Mouse (Mus musculus) adrenal gland, postnatal 36 days (tissue): ENCODE results near the gene Smim11. TPM values are rescaled to one million over a fixed set of nuclear protein-coding genes. Genes with fewer than 3 reads are reported as not detected.

Experiments used
- DNase-seq, 2 experiments: peaks; one replicate each; pipeline ENCODE4 v3.0.0; 2021; ENCODE audit warnings: mixed read lengths in 1 of 2
- total RNA-seq, 2 experiments: library from RNA; stranded (reverse); gene quantifications; 2 replicates each; pipeline ENCODE4 v1.2.3; 2021

The Smim11 gene
- total RNA-seq, 2 experiments from 2014 or later: 56.5 to 61.6 TPM

DNA sequence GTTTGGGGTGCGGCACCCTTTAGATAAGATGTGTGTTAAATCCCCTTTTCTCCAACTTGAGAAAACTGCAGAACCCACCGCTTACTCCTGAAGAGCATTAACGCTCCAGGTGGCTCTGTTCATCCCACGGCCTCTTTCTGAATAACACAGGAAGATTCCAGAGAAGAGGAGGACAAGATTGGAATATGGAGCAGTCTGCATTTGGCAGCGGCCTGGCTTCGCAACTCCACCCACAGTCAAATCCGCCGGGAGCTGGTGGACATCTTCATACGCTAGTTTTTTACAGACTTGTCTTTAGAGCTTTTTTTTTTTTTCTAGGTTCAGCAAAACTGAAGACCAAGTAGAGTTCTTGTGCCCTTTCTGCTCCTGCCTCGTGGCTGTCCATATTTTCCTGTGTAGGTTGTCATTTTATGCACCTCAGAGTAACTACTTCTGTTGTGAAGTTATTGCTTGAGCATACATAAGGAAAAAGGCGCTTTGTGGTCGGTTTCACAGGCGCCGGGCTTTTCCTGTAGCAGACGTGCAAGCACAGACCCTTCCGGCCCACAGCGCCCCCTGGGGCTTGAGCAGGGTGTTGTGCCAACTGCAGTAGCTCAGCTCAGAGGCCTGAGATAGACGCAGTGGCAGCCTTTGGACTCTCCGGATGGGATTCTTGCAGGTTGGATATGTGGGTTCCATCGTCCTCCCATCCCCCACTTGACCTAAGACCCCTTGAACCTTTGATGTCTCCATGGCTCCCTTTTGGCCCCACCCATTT is 18.4 kb downstream of the Smim11 start:
- peak in 1 of 2 experiments; percentile 71 for DNase-seq

DNA sequence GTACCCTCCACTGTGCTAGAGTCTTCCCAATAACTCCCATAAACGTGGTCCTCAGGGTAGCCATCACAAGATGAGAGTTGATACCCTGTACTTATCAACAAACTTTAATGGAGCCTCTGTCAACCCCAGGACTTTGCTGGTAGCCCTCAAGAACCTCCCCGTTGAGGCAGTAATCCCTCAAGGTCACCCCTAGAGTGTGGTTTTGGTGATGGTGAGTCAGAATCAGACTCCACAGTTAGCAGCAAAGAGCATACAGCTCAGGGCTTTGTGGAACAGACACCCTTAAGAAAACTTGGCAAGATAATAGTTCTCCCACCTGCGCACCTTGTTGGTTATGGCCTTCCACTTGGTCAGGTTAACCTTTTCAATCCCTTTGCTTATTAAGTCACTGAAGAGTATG is 19.3 kb downstream of the Smim11 start:
- peak in 1 of 2 experiments; percentile 40 for DNase-seq

DNA sequence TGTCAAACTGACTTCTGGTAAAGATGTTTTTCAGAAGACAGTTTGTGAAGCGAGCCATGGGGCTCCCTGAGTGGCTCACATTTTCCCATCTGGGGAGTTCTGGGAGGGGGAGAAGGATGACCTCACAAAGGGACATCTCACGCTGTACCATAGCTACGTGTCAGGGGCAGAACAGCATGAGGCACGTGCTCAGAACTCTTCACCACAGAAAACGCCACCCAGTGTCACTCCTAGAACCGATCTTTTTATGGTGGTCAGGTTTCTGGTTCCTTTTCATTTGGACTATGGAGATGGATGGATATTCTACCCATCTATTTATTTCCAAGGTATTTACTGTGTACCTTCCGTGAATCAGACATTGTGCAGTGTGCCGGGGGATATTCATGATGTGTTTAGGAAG is 20.3 kb downstream of the Smim11 start, which contains the start of gene Fam243:
Fam243 (minus strand) TSS at position 101 of the 400 bp plus-strand sequence.
- no peak for DNase-seq

DNA sequence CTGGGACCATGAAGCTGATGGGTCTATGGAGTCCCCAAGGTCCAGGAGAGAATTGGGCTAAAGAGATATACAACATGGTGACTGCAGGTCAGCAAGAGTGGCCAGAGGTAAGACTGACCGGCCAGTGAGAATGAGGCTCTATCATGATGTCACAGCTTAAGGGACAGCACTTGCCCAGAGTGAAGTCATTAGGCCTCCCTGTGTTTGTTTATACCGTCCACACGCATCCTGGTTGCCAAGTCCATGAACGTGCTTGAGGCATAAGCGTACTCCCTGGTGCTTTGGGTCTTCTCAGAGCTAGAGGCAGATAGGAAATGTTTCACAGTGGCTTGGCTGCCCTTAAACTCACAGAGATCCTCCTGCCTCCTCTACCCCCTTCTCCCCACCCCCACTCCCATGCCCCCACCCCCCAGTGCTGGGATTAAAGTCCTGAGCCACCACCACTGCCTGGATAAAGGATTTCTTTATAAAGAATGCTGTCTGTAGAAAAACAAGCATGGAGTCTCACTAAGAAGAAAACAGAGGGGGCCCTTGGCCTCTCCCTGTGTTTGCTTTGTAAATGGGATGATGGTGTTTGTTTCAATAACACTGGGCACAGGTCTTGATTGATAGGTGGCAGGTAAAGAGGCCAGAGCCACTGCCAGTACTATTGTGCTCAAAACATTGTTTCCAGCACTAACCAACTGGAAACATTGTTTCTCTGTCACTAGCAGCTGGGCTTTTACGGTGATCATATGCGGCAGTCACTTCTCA is 23.4 kb downstream of the Smim11 start:
- no peak for DNase-seq

DNA sequence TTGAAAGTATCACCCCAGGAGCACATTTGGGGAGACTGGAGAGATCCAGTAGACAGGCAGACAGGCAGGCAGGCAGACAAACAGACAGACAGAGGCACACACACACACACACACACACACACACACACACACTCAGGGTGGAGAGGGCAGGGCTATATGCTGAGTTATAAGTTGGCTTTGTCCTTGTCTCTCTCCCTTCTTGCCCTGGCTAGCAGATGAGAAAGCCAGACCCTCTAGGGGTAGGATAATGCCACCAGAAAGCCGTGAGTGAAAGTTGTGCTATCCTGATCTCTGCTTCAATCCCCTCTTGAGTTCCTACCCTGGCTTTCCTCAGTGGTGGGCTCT is 23.9 kb downstream of the Smim11 start:
- DNase-seq: no peak

DNA sequence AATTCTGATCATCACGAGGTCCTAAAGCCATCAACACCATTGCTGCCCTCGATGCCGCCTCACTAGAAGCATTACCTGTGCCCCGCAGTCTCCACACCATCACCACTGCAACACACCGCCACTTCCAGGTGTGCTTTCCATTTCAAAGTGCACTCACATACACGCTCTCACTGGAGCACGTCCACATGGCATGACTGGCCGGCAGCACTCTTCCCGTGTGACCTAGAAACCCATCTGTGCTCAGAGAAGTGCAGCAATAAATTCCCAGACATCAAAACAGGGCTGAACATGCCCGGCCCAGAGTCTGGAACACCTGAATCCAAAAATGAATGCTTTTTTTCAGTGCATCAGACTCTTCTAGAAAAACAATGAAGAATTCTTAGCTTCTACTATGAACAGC is 26.8 kb downstream of the Smim11 start:
- no peak for DNase-seq

DNA sequence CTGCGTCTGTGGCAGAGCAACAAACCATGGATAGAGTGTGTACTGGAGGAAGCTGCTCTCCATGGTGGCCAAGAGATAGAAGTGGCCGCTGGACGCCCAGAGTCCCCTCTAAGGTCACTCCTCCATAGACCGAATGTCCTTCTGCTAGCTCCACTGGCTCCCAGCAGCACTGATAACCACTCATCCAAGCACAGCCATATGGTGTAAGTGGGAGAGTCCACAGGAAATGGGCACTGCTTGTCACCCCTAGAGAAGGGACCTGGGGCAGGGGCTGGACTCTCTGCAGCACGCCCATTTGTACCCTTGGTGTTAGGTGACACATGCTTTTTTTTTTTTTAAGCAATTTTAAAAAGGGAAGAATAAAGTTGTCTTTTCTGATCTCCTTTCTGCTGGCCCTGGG is 29.9 kb downstream of the Smim11 start:
- no peak for DNase-seq

DNA sequence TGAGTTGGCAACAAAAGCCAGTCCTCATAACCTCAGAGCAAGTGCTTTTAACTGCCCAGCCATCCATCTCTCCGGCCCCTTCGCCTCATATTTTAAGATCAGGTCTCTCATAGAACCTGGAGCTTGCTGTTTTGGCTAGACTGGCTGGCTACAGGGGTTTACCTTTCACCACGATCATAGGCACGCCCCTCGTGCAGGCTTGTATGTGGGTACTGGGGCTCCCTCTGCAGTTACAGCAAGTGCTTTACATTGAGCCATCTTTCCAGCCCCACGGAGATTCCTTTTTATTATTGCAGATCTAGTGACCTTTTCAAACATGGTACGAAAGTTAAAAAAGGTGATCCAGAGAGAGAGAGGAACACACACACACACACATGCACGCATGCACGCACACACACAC is 33.5 kb downstream of the Smim11 start:
- DNase-seq: no peak

DNA sequence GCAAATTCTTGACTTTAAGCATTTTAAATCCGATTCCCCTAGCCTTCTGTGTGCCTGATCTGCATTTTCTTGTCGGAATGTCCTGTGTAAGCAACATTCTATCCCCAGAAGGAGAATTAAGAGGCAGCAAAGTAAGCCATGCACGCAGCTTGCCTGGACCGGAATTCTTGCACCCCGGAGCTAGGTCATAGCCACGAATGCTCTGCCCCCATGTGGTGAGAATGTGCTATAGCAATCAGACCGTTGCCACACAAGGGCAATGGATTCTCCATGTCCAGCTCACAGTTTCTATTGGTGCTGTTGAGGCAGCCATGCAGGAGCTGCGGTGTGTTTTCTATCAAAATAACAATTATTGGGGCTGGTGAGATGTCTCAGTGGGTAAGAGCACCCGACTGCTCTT is 35.2 kb downstream of the Smim11 start:
- peak; percentile 81 to 82 for DNase-seq

DNA sequence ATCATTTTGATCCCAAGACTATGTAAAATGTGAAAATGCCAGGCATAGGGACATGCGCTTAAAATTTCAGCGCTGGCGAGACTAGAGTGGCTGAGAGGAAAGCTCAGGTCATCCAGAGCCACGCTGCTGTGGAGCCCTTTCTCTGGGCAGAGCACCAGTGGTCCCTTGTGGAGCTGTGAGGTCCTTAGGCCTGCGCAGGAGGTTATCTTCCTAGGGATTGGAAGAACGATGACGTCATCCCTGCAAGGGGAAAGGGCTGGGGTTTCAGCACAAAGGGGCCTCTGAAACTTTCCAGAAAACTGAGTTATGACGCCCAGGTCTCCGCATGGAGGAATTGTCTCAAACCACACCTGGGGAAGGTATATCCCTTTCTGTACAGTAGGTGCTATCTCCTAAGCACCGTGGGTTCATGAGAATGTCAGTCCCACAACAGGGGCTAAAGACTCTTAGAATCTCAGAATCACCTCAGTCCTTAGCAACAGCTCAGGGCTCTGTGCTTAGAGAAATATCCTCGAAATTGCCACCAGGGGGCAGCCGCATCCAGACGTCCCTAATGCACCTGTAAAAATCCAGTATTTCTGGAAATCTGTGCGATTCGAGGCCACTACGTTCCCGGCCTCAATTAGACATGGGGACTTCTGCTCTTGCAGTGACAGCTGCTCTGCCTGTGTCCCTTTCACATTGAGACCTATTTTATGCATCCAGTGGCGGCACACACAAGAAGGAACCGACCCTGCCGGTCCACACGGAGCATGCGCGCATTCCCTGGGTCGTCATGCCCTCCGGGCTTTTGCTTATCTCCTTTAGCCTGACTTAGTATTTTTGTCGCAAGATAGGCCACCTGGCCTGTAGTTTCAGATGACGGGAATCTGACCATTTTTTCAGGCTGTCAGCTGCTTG is 39.8 kb downstream of the Smim11 start:
- DNase-seq: peak; percentile 70 to 83

DNA sequence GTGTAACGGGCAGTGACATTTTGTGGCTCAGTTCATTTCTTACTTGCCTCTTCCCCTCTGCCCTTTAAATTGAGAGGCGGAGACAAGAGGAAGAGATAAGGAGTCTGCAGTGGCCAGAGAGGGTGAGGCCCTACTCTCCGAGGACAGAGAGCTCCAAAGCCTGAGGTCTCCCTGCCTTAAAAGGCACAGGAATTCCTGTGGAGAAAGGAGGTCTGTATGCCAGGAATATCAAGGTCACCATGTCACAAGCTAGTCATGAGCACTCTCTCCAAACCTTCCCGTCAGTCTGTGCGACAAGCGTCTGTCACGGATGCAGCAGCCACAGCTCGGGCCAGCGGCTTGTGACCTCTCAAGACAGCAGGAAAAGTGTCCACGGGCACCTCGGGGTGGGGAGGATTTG is 44.1 kb downstream of the Smim11 start:
- DNase-seq: peak; percentile 72

DNA sequence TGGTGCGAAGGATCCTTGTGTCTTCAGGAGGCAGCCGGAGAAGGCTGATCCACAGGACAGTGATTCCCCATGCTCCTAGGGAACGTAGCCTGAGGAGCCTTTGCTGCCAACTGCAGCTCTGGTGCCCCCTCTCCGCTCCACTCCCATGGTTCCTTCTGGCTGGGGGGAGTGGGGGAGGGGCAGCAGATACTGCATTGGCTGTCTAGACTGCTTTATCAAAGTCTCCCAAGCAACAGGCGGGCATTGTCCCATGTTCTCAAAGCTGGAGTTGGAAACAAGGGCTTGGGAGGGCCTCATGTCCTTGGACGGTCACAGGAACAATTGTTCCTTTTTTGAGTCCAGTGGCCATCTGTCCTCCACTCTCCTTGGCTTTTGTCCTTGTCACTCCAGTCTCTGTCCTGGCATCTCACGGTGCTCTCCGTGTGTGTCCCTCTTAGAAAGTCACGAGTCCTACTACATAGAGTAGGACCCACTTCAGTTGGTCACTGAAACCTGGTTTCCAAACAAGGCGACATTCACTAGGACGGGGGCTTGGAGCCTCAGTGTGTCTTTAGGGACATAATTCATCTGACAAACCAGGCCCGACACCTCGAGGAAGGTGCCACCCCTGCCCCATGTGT is 45.3 kb downstream of the Smim11 start:
- peak in 1 of 2 experiments; percentile 22 for DNase-seq

DNA sequence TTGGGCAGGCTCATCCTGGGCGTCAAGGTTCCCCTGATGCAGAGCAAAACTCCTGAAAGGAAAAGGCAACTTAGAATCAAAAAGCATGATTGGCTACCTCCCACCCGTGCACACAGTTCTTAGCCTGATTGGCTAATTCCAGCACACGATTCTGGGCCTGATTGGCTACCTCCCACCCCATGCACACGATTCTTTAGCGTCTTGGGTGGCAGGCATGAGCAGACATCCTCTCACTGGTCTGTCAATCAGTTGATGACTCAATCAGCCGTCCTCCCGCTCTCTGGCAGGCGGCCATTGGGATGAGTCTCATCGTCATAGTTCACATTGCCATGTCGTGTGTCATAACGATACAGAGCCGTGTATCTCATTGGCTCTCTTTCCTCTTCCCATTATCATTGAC is 47.9 kb downstream of the Smim11 start:
- peak; percentile 92 to 95 for DNase-seq

DNA sequence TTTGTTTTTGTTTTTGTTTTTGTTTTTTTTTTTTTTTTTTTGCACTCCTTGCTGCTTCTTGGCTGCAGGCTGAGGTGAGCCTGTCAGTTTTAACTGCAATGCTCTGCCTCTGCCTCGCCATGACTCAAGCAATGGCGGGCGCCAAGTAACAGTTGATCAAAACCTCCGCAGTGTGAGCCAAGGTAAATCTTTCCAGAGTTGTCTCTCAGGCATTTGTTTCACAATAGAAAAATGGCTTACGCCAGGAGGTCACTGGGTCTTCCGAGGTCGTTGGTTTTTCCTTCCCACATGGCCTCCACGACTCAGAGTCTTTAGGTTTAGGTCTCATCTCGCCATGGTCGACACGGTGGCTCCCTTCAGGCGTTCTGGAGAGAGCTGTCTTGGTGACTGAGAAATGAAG is 52.2 kb downstream of the Smim11 start:
- DNase-seq: no peak

DNA sequence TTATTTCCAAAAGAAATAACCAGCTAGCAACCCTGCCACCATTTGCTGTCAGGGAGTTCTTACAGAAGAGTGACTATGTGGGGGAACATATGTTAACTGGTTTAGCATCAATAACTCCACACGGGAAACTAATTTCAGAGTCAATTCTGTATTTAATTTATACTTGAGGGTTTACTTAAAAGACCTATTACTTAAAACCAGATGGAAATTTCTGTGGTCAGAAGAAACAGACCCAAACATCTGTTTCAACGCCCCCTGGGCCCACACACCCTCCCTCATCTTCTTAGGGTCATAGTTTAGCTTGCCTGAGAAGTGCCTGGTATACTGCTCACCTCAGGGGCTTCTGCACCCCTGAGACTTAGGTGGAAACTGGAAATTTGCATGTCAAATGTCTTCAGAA is 52.8 kb downstream of the Smim11 start:
- DNase-seq: no peak

DNA sequence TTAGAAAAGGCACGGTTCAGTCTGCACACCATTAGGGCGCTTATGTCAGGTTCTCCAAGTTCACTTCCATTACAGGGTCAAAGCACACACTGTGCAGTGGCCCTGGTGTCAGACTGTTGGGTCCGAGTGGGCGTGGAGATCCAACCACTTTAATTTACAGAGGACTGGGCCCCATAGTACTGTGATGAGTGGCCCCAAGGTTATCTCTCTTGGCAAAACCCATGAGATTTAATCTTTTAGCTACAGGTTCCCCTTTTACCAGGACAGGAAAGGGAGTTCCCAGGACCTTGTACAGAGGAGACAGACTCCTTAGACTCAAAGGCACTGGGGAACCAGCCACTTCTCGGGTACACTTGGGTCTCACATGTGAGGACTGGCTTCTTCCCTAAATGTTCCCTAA is 54.3 kb downstream of the Smim11 start:
- DNase-seq: no peak

DNA sequence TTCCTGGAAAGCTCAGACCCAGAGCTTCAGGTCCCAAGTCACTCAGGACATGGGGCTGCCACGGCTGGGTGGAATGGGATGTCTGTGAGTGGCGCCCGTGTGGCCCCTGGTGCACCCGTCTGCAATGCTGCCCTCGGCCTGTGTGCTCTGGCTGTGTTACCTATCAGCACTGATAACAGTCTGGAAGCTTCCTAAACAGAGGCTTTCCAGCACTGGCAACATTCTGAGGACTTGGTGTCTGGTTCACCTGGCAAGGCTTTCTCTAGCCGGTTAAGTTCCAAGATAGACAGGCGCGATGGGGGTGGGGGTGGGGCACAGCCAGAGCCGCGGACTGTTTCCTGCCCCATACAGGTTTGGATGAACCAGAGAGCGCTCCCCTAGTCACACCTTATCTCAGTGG is 54.9 kb downstream of the Smim11 start:
- DNase-seq: no peak

DNA sequence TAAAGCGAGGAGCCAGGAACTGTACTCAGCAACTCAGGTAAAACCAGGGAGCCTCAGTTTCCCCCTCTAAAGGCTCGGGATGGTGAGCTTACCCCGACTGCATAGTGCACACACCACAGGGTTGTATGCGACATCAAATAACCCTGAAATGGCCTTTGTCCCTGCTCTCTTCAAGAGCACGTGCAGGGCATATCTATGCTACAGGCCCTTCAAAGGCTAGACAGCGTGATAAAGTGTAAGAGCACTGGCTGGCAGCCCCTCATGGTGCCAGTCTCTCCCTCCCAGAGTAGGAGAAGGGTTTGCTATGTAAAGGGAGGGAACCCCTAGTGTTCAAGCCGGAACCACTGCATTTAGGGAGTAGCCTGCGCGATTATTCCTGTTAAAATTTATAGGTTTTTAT is 55.9 kb downstream of the Smim11 start:
- no peak for DNase-seq

DNA sequence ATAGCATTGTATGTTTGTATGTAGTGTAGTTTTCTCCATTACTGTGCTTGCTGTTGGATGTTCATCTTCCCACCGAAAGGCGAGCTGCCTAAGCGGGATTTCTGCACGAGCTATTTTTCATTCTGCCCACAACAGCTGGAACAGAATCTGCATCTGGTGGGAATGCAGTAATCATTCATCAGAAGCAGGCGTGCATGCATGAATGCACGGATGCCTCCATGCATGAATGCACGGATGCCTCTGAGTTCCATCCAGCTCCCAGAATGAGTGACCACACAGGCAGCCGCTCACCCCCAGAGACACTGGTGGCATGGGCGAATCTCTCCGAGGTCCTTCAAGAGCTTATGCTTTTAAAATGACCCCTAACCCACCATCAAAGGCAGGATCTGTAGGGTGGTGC is 56.5 kb downstream of the Smim11 start:
- no peak for DNase-seq

DNA sequence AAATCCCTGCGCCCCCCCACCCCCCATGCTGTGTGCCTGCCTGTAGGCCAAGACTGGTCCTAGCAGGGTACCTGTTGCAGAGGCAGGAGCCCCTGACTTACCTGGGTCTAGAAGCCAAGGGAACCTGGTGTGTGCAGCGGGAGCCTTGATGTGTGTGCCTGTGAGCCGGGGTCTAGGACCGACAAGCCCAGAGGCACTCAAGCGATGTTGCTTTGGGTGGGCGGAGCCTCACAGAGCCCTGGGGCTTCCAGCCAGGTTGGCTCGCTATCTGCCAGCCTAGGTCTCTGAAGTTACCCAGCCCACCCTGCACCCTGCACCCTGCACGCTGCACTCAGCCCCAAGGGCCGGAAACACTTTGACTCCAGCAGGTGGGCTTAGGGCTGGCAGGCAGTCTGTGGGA is 57.6 kb downstream of the Smim11 start:
- no peak for DNase-seq

DNA sequence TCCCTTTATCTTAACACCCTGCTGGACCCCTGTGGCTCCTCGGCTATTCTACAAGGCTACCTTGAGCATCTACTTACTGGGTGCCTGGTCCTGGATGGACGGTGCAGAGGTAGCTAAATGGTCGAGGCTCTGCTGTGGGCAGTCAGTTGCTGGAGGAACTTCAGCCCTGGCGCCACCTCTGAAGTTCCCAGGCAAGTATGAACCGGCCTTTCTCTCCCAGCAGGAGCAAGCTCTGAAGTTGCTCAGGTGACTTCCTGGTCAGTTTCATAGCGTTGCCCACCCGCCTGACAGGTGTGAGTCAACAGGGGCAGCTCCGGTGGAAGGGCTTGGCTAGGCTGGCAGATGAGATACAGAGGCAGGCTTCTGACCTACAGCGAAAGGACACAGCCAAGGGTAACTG is 58.1 kb downstream of the Smim11 start, which contains the start of gene Kcne1:
Kcne1 (minus strand) TSS at position 240 of the 400 bp plus-strand sequence.
- no peak for DNase-seq

DNA sequence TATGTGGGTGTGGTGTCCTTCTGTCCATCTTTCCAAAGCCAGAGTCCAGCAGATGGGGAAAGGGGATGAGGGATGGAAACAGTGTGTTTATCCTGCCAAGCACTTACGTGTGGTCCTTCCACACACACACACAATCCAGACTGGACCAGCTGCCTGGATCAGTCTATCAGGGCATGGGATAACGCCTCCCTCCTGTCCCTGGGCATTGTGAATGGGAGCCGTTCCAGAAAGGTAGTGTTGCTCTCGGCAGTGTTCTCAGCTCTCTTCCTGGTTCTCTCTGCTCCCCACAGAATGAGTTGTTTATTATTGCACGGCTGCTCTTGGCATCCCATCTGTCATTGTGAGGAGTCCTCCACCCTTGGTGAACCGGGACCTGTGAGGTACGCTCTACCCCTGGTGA is 59.6 kb downstream of the Smim11 start:
- no peak for DNase-seq
